Mouse (Mus musculus) liver, embryonic 12.5 days (tissue): ENCODE results near the gene Chd3. TPM values are rescaled to one million over a fixed set of nuclear protein-coding genes. Genes with fewer than 3 reads are reported as not detected.

Experiments
- ATAC-seq: fragments of 200-750 bp; cut with Nextera tagmentation; 2 replicates; pipeline ENCODE4 v1.8.0; 2017; ENCODE audit warnings: moderate number of reproducible peaks, mild to moderate bottlenecking, moderate library complexity
- H3K27ac ChIP-seq: fragments of 300-500 bp; sonication (generic); 2 replicates; pipeline ENCODE4 v1.5.1; 2016; ENCODE audit warnings: mild to moderate bottlenecking
- H3K27me3 ChIP-seq: fragments of 300-500 bp; sonication (generic); replicated peaks from 2 replicates; pipeline ENCODE4 v1.6.1; 2016; ENCODE audit warnings: mild to moderate bottlenecking, moderate library complexity
- H3K36me3 ChIP-seq: fragments of 300-500 bp; sonication (generic); 2 replicates; pipeline ENCODE4 v1.6.1; 2016; ENCODE audit warnings: mild to moderate bottlenecking, moderate library complexity
- H3K4me1 ChIP-seq: fragments of 300-500 bp; sonication (generic); 2 replicates; pipeline ENCODE4 v1.6.1; 2016
- H3K4me2 ChIP-seq: fragments of 300-500 bp; sonication (generic); 2 replicates; pipeline ENCODE4 v1.6.1; 2016; ENCODE audit warnings: mild to moderate bottlenecking, moderate library complexity
- H3K4me3 ChIP-seq: fragments of 300-500 bp; sonication (generic); 2 replicates; pipeline ENCODE4 v1.5.1; 2016; ENCODE audit warnings: mild to moderate bottlenecking, moderate library complexity
- H3K9ac ChIP-seq: fragments of 300-500 bp; sonication (generic); 2 replicates; pipeline ENCODE4 v1.6.1; 2016; ENCODE audit warnings: mild to moderate bottlenecking, moderate library complexity
- H3K9me3 ChIP-seq: fragments of 300-500 bp; sonication (generic); replicated peaks from 2 replicates; pipeline ENCODE4 v1.6.1; 2016; ENCODE audit warnings: mild to moderate bottlenecking, moderate library complexity
- WGBS: fragments of 180-500 bp; shearing (Covaris S2); methylation state at CpG from one replicate; pipeline ENCODE4 v1.1.7; 2016; ENCODE audit not compliant: insufficient replicate concordance; 5-methylcytosine and 5-hydroxymethylcytosine counted together
- polyA plus RNA-seq: library from polyadenylated mRNA; unstranded; fragments of >200 nt; fragmentation: Nextera tagmentation; extraction: Ambion mirVana; gene quantifications from 2 replicates; pipeline ENCODE4 v1.2.1, GENCODE M21; 2016

The Chd3 gene
- polyA plus RNA-seq, 1 experiment from 2014 or later = 4.7 TPM

DNA sequence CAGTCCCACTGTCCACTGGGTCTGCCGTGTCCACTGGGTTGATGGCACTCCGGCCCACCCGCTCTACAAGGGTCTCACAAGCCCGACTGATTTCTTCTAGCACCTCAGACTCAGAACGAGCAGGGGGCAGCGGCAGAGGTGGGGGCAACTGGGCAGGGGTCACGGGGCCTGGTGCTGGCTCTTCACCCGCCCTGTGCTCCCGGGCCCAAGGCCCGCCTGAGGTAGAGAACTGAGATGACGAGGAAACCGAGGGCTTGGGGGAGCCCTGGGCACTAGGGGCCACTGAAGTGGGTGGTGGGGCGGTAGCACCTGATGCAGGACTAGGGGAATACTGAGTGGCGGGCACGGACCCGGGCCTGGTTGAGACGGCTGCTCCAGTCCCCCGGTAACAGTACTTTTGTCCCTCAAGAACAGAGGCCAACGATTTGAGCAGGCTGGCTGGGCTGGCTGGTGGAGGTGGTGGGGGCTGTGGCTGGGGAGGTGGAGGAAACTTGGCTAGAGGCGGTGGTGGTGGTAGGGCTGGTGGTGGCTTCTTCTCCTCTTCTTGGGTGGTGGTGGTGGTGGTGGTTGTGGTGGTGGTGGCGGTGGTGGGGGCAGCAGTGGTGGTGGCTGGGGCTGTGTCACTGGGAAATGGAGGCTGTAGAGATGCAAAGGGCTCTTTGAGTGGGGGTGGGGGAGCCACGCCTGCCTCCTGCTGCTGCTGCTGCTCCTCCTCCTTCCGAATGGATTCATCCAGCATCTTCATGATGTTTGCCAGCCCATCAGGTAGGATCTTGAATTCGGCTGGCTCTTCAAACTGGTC is 35.6 kb upstream of the Chd3 start:
- Histone ChIP-seq H3K4me2 (no peak overlapping the region), H3K9ac (no peak overlapping the region), H3K36me3 (peaks cover 82% of the 10 kb centered on the region), H3K4me3 (no peak overlapping the region), H3K9me3 (no peaks in the 10 kb centered on the region), H3K4me1 (peaks cover 38% of the 10 kb centered on the region), H3K27ac (no peak overlapping the region), H3K27me3 (peaks cover 5% of the 10 kb centered on the region; the same call in 1 of the 2 replicates)
- 88% methylated on average over 24 of the region's 24 CpGs for WGBS
- no peak for ATAC-seq

DNA sequence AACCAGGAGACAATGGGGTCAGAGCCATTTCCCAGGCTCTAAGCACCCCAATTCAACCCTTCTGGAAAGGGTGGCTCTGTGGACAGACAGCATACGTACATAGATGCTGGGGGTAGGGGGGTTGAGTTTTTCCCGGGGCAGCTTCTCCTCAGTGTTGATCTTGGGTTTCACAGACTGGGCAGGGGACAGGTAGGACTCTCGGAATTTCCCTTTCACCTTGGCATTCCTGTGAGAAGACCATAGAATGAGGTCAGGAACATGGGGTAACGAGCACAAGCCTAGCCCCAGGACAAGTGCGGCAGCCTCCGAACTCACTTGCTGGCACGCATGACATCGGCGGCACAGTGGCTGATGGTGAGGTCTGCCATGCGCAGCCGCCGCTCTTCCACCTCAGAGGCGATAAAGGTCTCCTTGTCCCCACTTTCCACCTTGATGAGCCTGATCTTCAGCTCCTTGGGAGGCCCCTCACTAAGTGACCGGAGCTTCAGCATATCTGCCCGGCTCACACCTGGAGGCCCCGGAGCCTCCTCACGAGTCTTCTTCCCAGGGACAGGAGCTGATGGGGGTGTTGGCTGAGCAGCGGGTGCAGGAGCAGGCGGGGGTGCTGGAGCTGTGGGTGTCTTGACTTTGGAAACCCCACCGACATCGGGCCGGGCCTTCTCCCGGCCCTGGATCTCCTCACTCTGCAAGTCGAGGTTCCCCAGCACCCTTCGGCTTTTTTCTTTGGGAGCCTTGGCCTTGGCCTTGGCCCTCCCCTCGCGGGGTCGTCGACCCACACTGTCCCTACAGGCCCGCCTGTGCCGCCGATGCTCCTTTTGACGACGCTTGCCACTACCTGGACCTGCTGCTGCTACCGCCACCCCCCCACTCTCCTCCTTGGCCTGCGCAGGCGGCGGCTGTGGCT is 34.7 kb upstream of the Chd3 start:
- ATAC-seq = no peak
- Histone ChIP-seq H3K9ac (no peak overlapping the region), H3K4me3 (no peak overlapping the region), H3K4me1 (peaks cover 36% of the 10 kb centered on the region), H3K4me2 (no peak overlapping the region), H3K36me3 (peaks cover 88% of the 10 kb centered on the region), H3K27ac (no peak overlapping the region), H3K9me3 (no peaks in the 10 kb centered on the region), H3K27me3 (peaks cover 8% of the 10 kb centered on the region; the same call in 1 of the 2 replicates)
- 89% methylated on average over 37 of the region's 38 CpGs for WGBS

DNA sequence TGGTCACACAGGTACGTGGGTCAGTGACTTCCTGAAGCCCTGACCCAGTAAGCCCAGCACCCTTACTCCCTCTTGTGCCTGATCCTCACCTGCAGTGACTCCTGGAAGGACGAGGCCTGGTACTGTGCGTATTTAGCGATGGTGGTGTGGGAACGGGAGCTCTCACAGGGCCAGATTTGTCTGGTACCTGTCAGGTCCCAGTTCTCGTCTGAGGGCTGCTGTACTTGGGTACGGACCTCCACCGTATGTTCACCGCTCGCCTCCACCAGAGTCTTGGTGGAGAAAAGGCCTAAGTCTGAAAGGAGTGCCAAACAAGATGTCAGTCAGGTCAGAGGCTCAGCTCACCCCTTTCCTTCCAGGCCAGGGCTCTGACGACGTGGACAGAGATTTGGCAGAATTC is 32.8 kb upstream of the Chd3 start:
- H3K9ac ChIP-seq = no peak overlapping the region
- H3K4me2 ChIP-seq = no peak overlapping the region
- no peak for ATAC-seq
- 76% methylated on average over 12 of the region's 12 CpGs for WGBS
- H3K27me3 ChIP-seq = peaks cover 8% of the 10 kb centered on the region; the same call in 1 of the 2 replicates
- peaks cover 76% of the 10 kb centered on the region for H3K36me3 ChIP-seq
- H3K9me3 ChIP-seq = no peaks in the 10 kb centered on the region
- no peak overlapping the region for H3K27ac ChIP-seq
- no peak overlapping the region for H3K4me3 ChIP-seq
- peaks cover 39% of the 10 kb centered on the region for H3K4me1 ChIP-seq

DNA sequence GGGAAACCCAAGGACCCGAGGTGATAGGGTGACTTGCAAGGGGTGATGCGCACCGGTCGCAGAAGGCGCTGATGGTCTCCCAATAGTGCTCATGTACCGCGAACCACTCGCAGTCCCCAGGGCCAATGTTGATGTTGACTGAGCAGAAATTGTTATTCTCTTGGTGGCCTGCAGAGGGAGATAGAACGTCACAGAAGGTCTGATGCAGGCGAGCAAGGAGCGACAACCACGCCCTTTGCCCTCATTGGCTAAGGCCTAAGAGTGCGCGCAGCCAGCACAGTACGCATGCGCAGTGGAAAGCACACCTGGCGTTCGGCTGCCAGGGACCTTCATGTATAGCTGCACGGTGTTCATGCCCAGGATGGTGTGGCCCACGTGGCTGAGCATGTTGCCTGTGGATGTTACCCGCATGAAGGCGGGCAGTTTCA is 32.0 kb upstream of the Chd3 start:
- no peak overlapping the region for H3K27ac ChIP-seq
- H3K36me3 ChIP-seq = peaks cover 68% of the 10 kb centered on the region
- H3K4me3 ChIP-seq = no peak overlapping the region
- H3K4me1 ChIP-seq = peaks cover 44% of the 10 kb centered on the region
- 27% methylated on average over 22 of the region's 22 CpGs for WGBS
- H3K9me3 ChIP-seq = no peaks in the 10 kb centered on the region
- peak; percentile 72 for ATAC-seq
- peak overlapping the region; percentile 36; the same call in 1 of the 2 replicates for H3K4me2 ChIP-seq
- H3K27me3 ChIP-seq = peaks cover 8% of the 10 kb centered on the region; the same call in 1 of the 2 replicates
- no peak overlapping the region for H3K9ac ChIP-seq

DNA sequence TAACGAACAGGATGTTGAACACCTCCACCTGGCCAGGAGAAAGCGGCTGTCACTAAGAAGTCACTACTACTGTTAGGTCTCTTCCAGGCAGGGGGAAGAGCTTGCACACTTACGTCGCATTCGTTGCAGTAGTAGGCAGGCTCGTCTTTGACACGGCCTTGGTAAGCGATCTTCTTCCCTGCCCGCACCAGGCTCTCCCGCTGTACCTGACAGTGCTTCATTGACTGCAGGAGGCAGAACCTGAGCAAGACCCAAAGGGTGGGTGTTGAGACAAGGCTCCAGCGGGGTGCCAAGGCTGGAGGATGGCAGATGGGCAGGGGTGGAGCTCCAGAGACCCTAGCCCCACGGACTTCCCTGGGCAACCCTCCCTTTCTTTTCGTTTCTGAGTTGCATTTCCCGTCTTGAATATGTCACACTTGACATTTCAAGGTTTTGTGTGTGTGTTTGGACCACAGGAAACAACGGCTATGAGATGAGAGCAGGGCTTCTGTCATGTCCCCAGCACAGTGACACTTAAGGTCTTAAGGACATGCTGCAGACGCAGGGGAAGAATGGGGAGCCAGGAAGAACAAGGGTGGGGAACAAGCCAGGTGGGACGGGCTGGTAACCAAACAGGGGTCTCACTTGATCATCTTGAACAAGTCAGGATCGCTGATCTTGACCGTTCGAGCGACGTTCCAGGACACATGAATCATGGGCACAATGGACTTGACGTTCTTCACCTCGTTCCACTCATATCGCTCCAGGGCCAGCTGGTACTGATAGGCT is 31.1 kb upstream of the Chd3 start:
- ATAC-seq = no peak
- Histone ChIP-seq H3K4me3 (no peak overlapping the region), H3K27ac (no peak overlapping the region), H3K36me3 (peaks cover 59% of the 10 kb centered on the region), H3K9ac (no peak overlapping the region), H3K4me2 (peak overlapping the region; percentile 44), H3K27me3 (peaks cover 8% of the 10 kb centered on the region; the same call in 1 of the 2 replicates), H3K9me3 (no peaks in the 10 kb centered on the region), H3K4me1 (peaks cover 46% of the 10 kb centered on the region)
- 80% methylated on average over 25 of the region's 25 CpGs for WGBS

DNA sequence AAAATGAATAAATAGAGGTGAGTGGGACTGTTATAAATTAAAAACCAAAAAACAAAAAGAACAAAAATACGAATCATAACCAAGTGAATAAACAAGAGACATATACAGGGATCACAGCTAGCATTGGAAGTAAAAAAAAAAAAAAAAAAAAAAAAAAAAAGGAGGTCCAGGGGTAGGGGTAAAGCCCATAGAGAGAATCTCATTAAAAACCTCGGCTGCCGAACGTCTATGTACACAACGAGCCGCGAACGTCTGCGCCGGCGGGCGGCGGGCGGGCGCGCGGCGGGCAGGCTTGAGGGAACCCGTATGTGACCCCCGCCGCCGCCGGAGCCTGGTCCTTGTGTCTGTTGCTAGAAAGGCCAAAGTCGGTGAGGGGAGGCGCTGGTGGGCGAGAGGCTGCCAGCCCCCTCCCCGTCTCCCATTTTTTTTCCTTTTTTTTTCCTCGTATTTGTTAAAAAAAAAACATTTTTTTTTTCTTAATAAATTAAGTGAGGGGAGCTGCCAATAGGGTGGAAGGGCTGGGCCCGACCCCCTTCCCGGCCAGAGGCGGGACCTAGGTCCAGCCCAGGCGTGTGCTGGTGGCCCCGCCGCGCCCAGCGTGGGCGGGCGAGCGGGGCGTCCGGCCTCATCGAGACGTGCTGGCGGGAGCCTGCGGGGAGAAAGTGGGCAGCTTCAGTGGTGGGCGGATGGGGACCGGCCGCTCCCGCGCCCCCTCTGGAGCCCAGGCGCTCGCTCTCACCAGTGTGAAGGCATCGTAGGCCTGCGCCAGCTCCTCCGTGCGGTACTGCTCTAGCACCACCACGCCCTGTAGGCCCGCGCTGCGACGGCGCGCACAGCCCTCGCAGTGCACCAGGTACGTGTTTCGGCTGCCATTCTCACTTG is 30.2 kb upstream of the Chd3 start:
- WGBS = 64% methylated on average over 61 of the region's 66 CpGs
- Histone ChIP-seq H3K9ac (no peak overlapping the region), H3K27me3 (peaks cover 8% of the 10 kb centered on the region; the same call in 1 of the 2 replicates), H3K4me2 (peak overlapping the region; percentile 94), H3K9me3 (no peaks in the 10 kb centered on the region), H3K4me1 (peaks cover 48% of the 10 kb centered on the region), H3K36me3 (peaks cover 51% of the 10 kb centered on the region), H3K4me3 (peak overlapping the region; percentile 6; the same call in 1 of the 2 replicates), H3K27ac (no peak overlapping the region)
- ATAC-seq = no peak

DNA sequence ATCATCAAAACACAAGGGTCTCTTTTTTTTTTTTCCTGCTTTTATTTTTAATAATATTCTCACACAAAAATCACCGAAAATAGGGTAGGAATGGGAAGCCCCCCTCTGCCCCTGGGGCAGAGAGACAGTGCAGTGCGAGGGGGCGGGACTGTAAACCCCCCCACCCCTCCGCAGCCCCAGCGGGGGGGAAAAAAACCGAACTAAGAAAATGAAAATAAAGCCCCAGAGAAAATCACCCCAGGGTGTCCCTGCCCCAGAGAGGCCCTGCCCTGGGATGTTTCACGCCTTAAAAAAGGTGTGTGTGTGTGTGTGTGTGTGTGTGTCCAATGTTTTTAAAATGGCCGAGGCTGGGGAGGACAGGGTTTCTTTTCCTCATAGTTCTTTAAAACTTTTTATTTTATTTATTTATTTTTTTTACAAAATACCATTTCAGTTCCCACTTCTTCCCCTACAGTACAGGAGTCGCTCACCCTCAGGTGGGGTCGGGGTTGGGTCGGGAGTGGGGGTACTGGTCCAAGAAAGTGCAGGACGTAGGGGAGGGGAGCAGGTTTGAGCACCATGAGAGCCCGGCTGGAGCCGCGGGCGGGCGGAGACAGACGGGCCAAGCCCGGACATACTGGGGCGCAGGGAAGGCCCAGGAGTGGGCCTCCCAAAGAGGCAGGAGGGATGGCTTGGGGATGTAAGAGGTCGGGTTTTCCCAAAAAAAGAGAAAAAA is 29.4 kb upstream of the Chd3 start:
- WGBS = 43% methylated on average over 21 of the region's 21 CpGs
- H3K36me3 ChIP-seq = peaks cover 43% of the 10 kb centered on the region
- H3K4me3 ChIP-seq = peak overlapping the region; percentile 79; the same call in 1 of the 2 replicates
- no peak for ATAC-seq
- H3K27me3 ChIP-seq = peaks cover 8% of the 10 kb centered on the region; the same call in 1 of the 2 replicates
- H3K4me1 ChIP-seq = peaks cover 52% of the 10 kb centered on the region
- H3K27ac ChIP-seq = peak overlapping the region; percentile 95
- H3K9ac ChIP-seq = peak overlapping the region; percentile 59; the same call in 1 of the 2 replicates
- no peaks in the 10 kb centered on the region for H3K9me3 ChIP-seq
- H3K4me2 ChIP-seq = peak overlapping the region; percentile 94

DNA sequence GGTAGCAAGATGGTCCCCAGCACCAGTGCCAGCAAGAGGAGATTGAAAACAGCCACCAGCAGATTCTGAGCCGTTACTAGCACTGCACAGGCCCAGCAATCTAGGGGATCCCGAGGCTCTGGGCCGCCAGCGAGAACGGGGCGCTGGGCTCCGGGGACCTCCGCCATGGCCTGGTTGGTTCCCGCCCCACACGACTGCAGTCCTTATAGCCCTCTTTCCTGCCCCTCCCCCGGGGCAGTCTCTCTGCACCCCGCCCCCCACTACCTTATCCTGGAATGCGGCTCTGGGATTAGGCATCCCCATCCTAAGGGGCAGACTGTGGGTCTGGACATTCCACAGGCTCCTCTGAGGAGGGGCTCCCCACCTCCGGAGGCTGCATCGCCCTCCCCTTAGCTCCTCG is 28.9 kb upstream of the Chd3 start, which contains the start of gene Tmem88:
TSS of gene Tmem88 (minus strand) at position 176 of the 400 bp plus-strand sequence.
- H3K4me1 ChIP-seq = peaks cover 52% of the 10 kb centered on the region
- H3K27ac ChIP-seq = peak within 1 kb of the TSS; percentile 95
- H3K9me3 ChIP-seq = no peaks in the 10 kb centered on the region
- 19% methylated on average over 16 of the region's 16 CpGs for WGBS
- H3K4me2 ChIP-seq = peak within 1 kb of the TSS; percentile 94
- peaks cover 37% of the 10 kb centered on the region for H3K36me3 ChIP-seq
- no peak for ATAC-seq
- H3K27me3 ChIP-seq = peaks cover 8% of the 10 kb centered on the region; the same call in 1 of the 2 replicates
- H3K4me3 ChIP-seq = peak within 1 kb of the TSS; percentile 79
- peak within 1 kb of the TSS; percentile 91 for H3K9ac ChIP-seq

DNA sequence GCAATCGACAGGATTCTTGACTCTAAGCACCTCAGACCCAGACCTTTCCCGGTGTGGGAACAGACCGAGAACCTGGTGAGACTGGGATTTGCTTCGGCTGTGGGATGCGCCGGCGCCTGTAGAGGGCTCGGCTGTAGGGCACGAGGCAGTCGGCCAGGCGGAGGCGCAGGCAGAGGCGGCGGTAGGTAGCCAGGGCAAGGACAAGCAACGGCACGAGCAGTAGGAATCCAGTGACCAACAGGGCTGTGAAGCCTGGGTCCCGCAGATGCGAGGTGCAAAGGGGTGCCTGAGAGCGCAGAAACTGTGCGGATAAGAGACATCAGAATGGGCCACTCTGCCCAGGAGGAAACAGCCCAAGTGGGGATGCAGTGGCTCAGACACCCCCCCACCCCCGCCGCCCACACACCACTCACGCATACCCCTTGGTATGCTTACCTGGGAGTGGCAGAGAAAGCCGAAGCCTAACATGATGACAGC is 28.4 kb upstream of the Chd3 start:
- Histone ChIP-seq H3K27me3 (peaks cover 8% of the 10 kb centered on the region; the same call in 1 of the 2 replicates), H3K9ac (peak overlapping the region; percentile 59), H3K36me3 (peaks cover 35% of the 10 kb centered on the region), H3K27ac (peak overlapping the region; percentile 95), H3K4me3 (peak overlapping the region; percentile 79), H3K4me1 (peaks cover 52% of the 10 kb centered on the region), H3K4me2 (peak overlapping the region; percentile 94), H3K9me3 (no peaks in the 10 kb centered on the region)
- no peak for ATAC-seq
- WGBS = 25% methylated on average over 24 of the region's 24 CpGs

DNA sequence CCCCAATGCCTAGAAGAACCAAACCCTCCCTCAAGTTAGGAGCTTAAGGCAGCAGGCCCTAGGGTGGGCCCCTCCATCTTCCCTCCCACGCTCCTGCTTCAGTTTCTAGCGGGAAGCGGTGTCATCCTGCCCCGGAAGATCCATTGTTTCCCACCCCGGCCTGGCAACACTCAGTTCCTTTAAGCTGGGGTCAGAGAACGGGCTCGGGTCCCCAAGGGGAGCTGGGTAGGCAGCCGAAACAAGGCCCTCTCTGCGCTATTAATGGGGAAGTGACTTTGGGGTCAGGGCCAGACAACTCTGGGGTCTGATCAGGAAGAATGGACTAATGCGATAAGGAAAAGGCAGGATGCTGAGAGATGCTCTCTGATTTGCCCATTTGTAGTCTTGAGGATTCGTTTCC is 27.6 kb upstream of the Chd3 start:
- Histone ChIP-seq H3K4me3 (peak overlapping the region; percentile 79), H3K27me3 (peaks cover 8% of the 10 kb centered on the region; the same call in 1 of the 2 replicates), H3K9me3 (no peaks in the 10 kb centered on the region), H3K27ac (peak overlapping the region; percentile 95), H3K9ac (peak overlapping the region; percentile 91), H3K4me2 (peak overlapping the region; percentile 94), H3K4me1 (peaks cover 52% of the 10 kb centered on the region), H3K36me3 (peaks cover 34% of the 10 kb centered on the region)
- 9% methylated on average over 11 of the region's 11 CpGs for WGBS
- no peak for ATAC-seq
